Mouse (Mus musculus): ENCODE measurements at regions not wholly inside any gene's neighbourhood (a gene's known extent, or its start where the extent isn't known, plus 50 kb on each side); places are given as distances from the start of the nearest gene placed in this dataset.

- TF ChIP-seq EP300 (IDR thresholded peaks at IDR 0.05) (peak; percentile 98), CTCF (IDR thresholded peaks at IDR 0.05) (no peak)
Measured at GRCm38 (mm10) chr1:105199305-105199704, 157.2 kb downstream of the Rnf152 start.
